Mouse (Mus musculus) neural tube, embryonic 13.5 days (tissue): ENCODE results near the gene March9. TPM values are rescaled to one million over a fixed set of nuclear protein-coding genes. Genes with fewer than 3 reads are reported as not detected.

ENCODE experiments used
- ATAC-seq: fragments of 200-750 bp; cut with Nextera tagmentation; 2 replicates; pipeline ENCODE4 v1.8.0; 2017; ENCODE audit warnings: low read depth, mild to moderate bottlenecking, moderate TSS enrichment, moderate library complexity
- H3K27ac ChIP-seq: fragments of 300-500 bp; sonication (generic); replicated peaks from 2 replicates; pipeline ENCODE4 v1.5.1; 2015; ENCODE audit warnings: moderate library complexity, mild to moderate bottlenecking, inconsistent platforms
- H3K27me3 ChIP-seq: fragments of 300-500 bp; sonication (generic); 2 replicates; pipeline ENCODE4 v1.6.1; 2015; ENCODE audit warnings: mild to moderate bottlenecking, inconsistent platforms
- H3K36me3 ChIP-seq: fragments of 300-500 bp; sonication (generic); 2 replicates; pipeline ENCODE4 v1.6.1; 2015; ENCODE audit warnings: mild to moderate bottlenecking, inconsistent platforms
- H3K4me1 ChIP-seq: fragments of 300-500 bp; sonication (generic); replicated peaks from 2 replicates; pipeline ENCODE4 v1.6.1; 2015; ENCODE audit warnings: inconsistent platforms
- H3K4me2 ChIP-seq: fragments of 300-500 bp; sonication (generic); 2 replicates; pipeline ENCODE4 v1.6.1; 2015; ENCODE audit warnings: inconsistent platforms, mild to moderate bottlenecking, moderate library complexity
- H3K4me3 ChIP-seq: fragments of 300-500 bp; sonication (generic); 2 replicates; pipeline ENCODE4 v1.5.1; 2015; ENCODE audit warnings: mild to moderate bottlenecking, inconsistent platforms
- H3K9ac ChIP-seq: fragments of 300-500 bp; sonication (generic); 2 replicates; pipeline ENCODE4 v1.6.1; 2015; ENCODE audit warnings: moderate library complexity, mild to moderate bottlenecking, inconsistent platforms
- H3K9me3 ChIP-seq: fragments of 300-500 bp; sonication (generic); 2 replicates; pipeline ENCODE4 v1.6.1; 2016; ENCODE audit warnings: inconsistent platforms
- WGBS: fragments of 180-500 bp; shearing (Covaris S2); methylation state at CpG from one replicate; pipeline ENCODE4 v1.1.7; 2015; 5-methylcytosine and 5-hydroxymethylcytosine counted together
- polyA plus RNA-seq: library from polyadenylated mRNA; unstranded; fragments of >200 nt; fragmentation: Nextera tagmentation; extraction: Ambion mirVana; gene quantifications from 2 replicates; pipeline ENCODE4 v1.2.1, GENCODE M21; 2015

The March9 gene
- polyA plus RNA-seq, 1 experiment from 2014 or later: 6.3 TPM

DNA sequence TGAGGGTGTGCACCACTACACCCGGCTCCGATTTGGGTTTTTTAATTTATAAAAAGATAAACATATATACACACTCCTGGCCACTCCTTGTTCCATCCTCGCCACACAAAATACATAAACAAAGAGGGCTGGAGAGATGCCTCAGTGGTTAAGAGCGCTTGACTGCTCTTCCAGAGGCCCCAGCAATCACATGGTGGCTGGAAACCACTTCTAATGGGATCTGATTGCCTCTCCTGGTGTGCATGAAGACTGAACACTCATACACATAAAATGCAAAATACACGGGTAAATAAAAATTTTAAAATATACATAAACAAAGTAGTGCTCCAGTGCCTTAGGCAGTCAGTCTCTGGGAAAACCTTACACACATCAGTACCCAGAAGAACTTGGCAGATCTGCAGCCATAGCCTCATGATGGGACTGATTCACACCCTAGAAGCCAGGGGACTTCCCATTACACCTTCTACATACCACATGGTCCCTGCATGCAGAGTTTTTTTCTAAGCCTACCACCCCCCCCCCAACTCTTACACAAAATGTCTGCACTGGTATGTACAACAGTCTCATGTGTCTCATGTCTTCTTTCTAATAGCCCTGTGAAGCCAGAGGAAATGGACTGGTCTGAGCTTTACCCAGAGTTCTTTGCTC, 17.4 kb downstream of the March9 start:
- 0 out of 2 replicates have a peak, but pooled peaks have one; percentile 2 for ATAC-seq
- Histone ChIP-seq H3K4me1 (peaks cover 16% of the 10 kb centered on the region), H3K9ac (peak overlapping the region; percentile 77), H3K27me3 (peaks cover 22% of the 10 kb centered on the region), H3K9me3 (no peaks in the 10 kb centered on the region), H3K4me2 (peak overlapping the region; percentile 99), H3K4me3 (peak overlapping the region; percentile 83), H3K27ac (no peak overlapping the region), H3K36me3 (peaks cover 3% of the 10 kb centered on the region; the same call in 1 of the 2 replicates)
- 22% methylated on average over 5 of the region's 5 CpGs for WGBS

DNA sequence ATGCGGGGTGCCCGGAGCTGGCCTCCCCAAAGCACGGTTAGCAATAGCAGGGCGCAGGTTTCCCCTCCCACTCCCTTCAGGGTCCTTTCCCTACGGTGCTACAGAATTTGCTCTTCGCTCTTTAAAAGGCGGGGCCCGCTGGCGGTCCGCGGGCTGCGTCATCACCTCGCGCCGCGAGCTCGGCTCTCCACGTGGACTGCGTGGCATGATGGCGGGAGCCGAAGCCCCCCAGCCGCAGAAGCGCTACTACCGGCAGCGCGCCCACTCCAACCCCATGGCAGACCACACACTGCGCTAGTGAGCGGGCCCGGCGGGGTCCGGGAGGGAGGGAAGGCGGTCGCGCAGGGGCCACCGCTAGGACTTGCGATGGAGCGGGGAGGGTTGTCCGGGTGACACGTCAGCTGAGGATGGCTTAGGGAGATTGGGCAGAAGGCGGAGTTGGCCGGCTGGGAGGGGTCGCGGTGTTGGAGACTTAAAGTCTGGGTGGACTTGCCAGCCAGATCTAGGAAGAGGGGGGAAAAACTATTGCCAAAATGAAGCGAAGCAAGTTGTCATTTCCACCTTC, 18.1 kb downstream of the March9 start:
- H3K4me1 ChIP-seq: peaks cover 16% of the 10 kb centered on the region
- 0% methylated on average over 44 of the region's 44 CpGs for WGBS

DNA sequence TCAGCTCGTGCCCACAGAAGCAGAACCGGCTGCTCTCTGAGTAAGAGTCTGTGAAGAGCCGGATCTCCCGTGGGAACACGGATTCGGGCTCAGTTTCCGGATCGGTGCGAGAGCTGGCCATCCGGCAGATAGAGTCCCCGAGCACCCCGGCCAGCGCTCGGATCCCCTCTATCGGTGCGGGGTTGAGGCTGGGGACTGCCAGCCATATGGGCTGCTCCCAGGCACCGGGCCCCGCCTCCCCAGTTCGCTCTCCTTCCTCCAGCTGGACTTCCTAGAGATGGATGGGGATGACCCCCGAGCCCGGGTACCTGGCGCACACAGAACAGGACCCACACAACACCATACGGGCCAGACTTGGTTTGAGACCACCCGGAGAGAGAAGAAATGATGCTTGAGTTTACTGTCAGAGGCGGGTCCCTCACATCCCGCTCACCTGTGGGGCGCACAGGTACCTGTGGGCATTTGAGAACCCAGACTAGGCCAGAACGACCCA, 18.7 kb downstream of the March9 start, which contains the start of the genes Mettl1 and Eef1akmt3:
Gene Mettl1 (plus strand): TSS at position 141 of the 493 bp plus-strand sequence.
Gene Eef1akmt3 (minus strand): TSS at position 240 of the 493 bp plus-strand sequence.
- H3K27ac ChIP-seq: no peak within 1 kb of the TSS
- ATAC-seq: peak; percentile 80

More for the DNA sequence above, 18.1 kb downstream of the March9 start:
- no peaks in the 10 kb centered on the region for H3K9me3 ChIP-seq
- peak overlapping the region; percentile 77 for H3K9ac ChIP-seq
- peak overlapping the region; percentile 83 for H3K4me3 ChIP-seq
- H3K36me3 ChIP-seq: peaks cover 3% of the 10 kb centered on the region; the same call in 1 of the 2 replicates
- ATAC-seq: peak; percentile 82
- H3K27ac ChIP-seq: no peak overlapping the region
- H3K4me2 ChIP-seq: peak overlapping the region; percentile 99
- peaks cover 15% of the 10 kb centered on the region for H3K27me3 ChIP-seq

GRCm38 (mm10) chr10:127040569-127041214, 19.3 kb downstream of the March9 start:
- 1% methylated on average over 20 of the region's 20 CpGs for WGBS
- Histone ChIP-seq H3K27ac (no peak overlapping the region), H3K9me3 (no peaks in the 10 kb centered on the region), H3K9ac (peak overlapping the region; percentile 77), H3K4me1 (peaks cover 16% of the 10 kb centered on the region), H3K27me3 (peaks cover 15% of the 10 kb centered on the region), H3K4me2 (peak overlapping the region; percentile 99), H3K36me3 (peaks cover 3% of the 10 kb centered on the region; the same call in 1 of the 2 replicates), H3K4me3 (peak overlapping the region; percentile 83)
- ATAC-seq: no peak; the same call in 1 of the 2 replicates

More for the DNA sequence above, 18.7 kb downstream of the March9 start, which contains the start of the genes Mettl1 and Eef1akmt3:
- under 1% methylated on average over 28 of the region's 28 CpGs for WGBS
- H3K9me3 ChIP-seq: no peaks in the 10 kb centered on the region
- H3K27me3 ChIP-seq: peaks cover 15% of the 10 kb centered on the region
- H3K4me1 ChIP-seq: peaks cover 16% of the 10 kb centered on the region
- peak within 1 kb of the TSS; percentile 77 for H3K9ac ChIP-seq
- H3K4me3 ChIP-seq: peak within 1 kb of the TSS; percentile 83
- H3K36me3 ChIP-seq: peaks cover 3% of the 10 kb centered on the region; the same call in 1 of the 2 replicates
- H3K4me2 ChIP-seq: peak within 1 kb of the TSS; percentile 99

- H3K27ac ChIP-seq: no peak overlapping the region
- H3K27me3 ChIP-seq: peaks cover 15% of the 10 kb centered on the region
- no peaks in the 10 kb centered on the region for H3K36me3 ChIP-seq
- 70% methylated on average over 12 of the region's 12 CpGs for WGBS
- no peak for ATAC-seq
- H3K9me3 ChIP-seq: no peaks in the 10 kb centered on the region
- no peak overlapping the region for H3K9ac ChIP-seq
- peaks cover 12% of the 10 kb centered on the region for H3K4me1 ChIP-seq
- H3K4me2 ChIP-seq: no peak overlapping the region
- no peak overlapping the region for H3K4me3 ChIP-seq
Observed at GRCm38 (mm10) chr10:127037641-127038040, 22.3 kb downstream of the March9 start.

DNA sequence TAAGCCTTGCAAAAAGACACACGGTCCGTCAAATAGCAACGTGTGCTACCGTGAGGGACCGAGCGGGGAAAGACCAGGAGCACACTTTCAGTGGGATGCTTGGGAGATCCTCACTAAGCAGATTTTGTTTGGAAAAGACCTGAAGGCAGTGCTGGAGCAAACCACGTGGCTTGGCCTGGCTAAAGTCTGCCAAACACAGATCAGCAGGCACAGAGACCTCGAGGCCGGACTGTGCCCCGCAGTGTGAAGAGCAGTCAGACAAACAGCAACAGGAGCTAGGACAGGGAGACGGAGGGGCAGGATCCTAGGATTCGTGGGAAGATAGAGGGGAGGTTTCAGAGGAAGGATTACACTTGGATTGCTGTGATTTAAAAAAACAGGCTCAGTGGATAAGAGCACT, 23.7 kb downstream of the March9 start:
- WGBS: 85% methylated on average over 12 of the region's 12 CpGs
- Histone ChIP-seq H3K4me3 (no peak overlapping the region), H3K9ac (no peak overlapping the region), H3K27ac (no peak overlapping the region), H3K4me1 (peaks cover 6% of the 10 kb centered on the region; the same call in 1 of the 2 replicates), H3K9me3 (no peaks in the 10 kb centered on the region), H3K4me2 (no peak overlapping the region), H3K36me3 (no peaks in the 10 kb centered on the region), H3K27me3 (peaks cover 15% of the 10 kb centered on the region)
- no peak for ATAC-seq

DNA sequence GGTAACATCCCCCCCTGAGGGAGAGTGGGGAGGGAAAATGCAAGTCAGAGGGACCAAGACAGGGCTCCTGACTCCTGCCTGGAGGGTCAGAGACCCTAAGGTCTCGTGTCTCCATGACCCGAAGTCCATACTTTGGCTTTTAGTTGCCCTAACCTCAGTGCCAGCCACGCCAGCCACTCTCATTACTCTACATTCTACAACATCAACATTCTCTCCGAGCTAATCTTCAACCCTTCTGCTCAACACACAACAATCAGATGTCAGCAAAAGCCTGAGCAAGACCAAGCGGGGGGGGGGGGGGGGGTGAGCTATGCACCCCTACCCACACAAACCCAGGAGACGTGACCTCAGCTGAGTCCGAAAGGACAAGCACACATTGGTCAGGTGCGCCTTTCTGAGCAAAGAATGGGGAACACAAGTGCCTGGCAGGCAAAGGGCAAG, 26.7 kb downstream of the March9 start:
- H3K27ac ChIP-seq: no peak overlapping the region
- H3K4me3 ChIP-seq: no peak overlapping the region
- no peak overlapping the region for H3K9ac ChIP-seq
- WGBS: 76% methylated on average over 8 of the region's 8 CpGs
- H3K9me3 ChIP-seq: no peaks in the 10 kb centered on the region
- no peaks in the 10 kb centered on the region for H3K27me3 ChIP-seq
- no peak for ATAC-seq
- no peak overlapping the region for H3K4me2 ChIP-seq
- H3K4me1 ChIP-seq: peaks cover 12% of the 10 kb centered on the region
- peaks cover 9% of the 10 kb centered on the region for H3K36me3 ChIP-seq

DNA sequence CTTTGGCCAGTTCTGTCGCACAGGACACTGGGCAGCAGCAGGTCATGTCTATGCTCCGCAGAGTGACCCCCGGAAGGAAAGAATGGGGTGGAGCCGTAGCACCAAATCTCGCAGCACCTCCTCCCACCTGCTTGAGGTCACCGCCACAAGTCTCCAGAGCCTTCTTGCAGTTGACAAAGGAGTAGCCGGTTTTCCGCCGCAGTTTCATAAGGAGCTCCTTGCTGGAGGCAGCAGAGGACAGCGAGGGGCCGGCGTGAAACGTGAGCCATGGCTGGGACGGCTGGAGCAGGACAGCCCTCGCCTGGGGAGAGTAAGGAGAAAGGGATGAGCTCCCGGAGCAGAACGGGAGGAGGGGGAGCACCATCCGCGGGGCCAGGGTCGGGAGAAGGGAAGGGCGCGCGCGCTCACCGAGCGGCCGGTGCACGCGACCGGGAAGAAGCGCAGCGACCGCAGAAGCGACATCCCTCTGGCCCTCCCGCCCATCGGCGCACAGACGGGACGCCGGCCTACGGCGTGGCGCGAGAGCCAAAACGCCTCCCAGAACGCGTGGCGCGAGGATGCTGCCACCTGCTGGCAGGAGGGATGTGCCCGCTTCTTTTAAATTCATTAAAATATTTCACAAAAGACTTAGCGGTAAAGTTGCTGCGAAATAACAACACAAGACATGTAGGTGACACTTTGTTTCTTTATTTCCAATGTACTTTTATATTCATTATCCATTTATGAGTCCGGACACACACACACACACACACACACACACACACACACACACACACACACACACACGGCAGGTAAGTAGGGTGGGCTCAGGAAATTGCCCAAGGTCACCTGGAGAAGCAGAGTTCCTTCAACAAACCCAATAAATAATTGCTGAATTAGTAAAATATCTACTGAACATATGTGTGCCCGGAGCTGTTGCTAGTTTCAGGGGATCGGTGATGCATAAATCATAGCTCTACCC, 29.4 kb downstream of the March9 start, which contains the start of gene Tsfm:
Gene Tsfm (minus strand): TSS at position 505 of the 961 bp plus-strand sequence.
- WGBS: 6% methylated on average over 56 of the region's 56 CpGs
- H3K27ac ChIP-seq: peak within 1 kb of the TSS; percentile 78
- peak within 1 kb of the TSS; percentile 92 for H3K9ac ChIP-seq

DNA sequence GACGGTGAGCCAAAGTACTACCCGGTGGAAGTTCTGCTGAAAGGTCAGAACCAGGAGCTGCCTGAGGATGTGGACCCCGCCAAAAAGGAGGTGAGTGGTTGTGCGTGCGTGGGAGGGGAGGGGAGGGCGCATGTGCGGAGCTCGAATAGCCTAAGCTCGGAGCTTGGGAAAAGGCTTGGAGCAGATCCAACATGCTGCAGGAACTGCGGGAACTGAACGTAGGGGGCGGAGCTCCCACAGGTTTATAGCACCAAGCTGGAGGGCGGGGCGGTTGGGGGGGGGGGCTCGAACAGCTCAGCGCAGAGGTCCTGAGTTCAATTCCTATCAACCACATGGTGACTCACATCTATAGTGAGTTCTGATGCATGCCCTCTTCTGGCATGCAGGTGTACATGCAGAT, 41.6 kb downstream of the March9 start:
- H3K27ac ChIP-seq: no peak overlapping the region
- no peaks in the 10 kb centered on the region for H3K27me3 ChIP-seq
- no peaks in the 10 kb centered on the region for H3K4me1 ChIP-seq
- no peak overlapping the region for H3K9ac ChIP-seq
- H3K9me3 ChIP-seq: no peaks in the 10 kb centered on the region
- H3K36me3 ChIP-seq: peaks cover 28% of the 10 kb centered on the region
- no peak for ATAC-seq
- WGBS: 75% methylated on average over 16 of the region's 16 CpGs
- H3K4me3 ChIP-seq: no peak overlapping the region
- no peak overlapping the region for H3K4me2 ChIP-seq

More for the DNA sequence above, 29.4 kb downstream of the March9 start, which contains the start of gene Tsfm:
- H3K9me3 ChIP-seq: no peaks in the 10 kb centered on the region
- no peaks in the 10 kb centered on the region for H3K27me3 ChIP-seq
- peak within 1 kb of the TSS; percentile 83 for H3K4me3 ChIP-seq
- H3K4me2 ChIP-seq: peak within 1 kb of the TSS; percentile 91
- H3K4me1 ChIP-seq: peaks cover 12% of the 10 kb centered on the region
- peak; percentile 87 for ATAC-seq
- H3K36me3 ChIP-seq: peaks cover 36% of the 10 kb centered on the region

GRCm38 (mm10) chr10:127017071-127017470, 42.9 kb downstream of the March9 start:
- Histone ChIP-seq H3K9ac (no peak overlapping the region), H3K9me3 (no peaks in the 10 kb centered on the region)

DNA sequence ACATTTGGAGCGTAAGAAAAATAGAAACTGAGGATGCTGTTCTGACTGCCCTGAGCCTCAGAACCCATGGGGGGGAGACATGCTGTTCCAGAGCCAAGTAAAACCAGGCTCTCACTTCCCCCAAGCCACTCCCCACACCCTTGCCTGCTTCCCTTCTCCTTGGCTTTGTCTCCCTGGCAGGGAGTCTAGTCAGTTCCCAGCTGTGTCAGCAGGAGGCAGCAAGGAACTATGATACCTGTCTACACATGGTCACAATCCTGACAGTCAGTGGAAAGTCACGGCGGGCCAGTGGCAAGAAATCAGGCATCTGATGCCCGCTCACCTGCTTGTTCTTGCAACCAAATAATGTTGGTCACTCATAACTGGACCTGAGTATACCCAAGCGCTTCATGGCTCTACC, 43.5 kb downstream of the March9 start:
- ATAC-seq: no peak
- Histone ChIP-seq H3K27me3 (no peaks in the 10 kb centered on the region), H3K9me3 (no peaks in the 10 kb centered on the region), H3K9ac (no peak overlapping the region), H3K36me3 (peaks cover 11% of the 10 kb centered on the region; the same call in 1 of the 2 replicates), H3K27ac (no peak overlapping the region), H3K4me3 (no peak overlapping the region), H3K4me1 (no peaks in the 10 kb centered on the region), H3K4me2 (no peak overlapping the region)
- WGBS: 63% methylated on average over 5 of the region's 5 CpGs

More at GRCm38 (mm10) chr10:127017071-127017470, 42.9 kb downstream of the March9 start:
- no peaks in the 10 kb centered on the region for H3K4me1 ChIP-seq
- H3K27me3 ChIP-seq: no peaks in the 10 kb centered on the region
- no peak for ATAC-seq
- 19% methylated on average over 2 of the region's 2 CpGs for WGBS
- no peak overlapping the region for H3K4me2 ChIP-seq
- H3K4me3 ChIP-seq: no peak overlapping the region
- no peak overlapping the region for H3K27ac ChIP-seq
- peaks cover 16% of the 10 kb centered on the region for H3K36me3 ChIP-seq
